Mouse (Mus musculus) erythroblast, embryonic 14.5 days (primary cell): ENCODE results near the gene Slc25a30.

Experiments
- GATA1 ChIP-seq: IDR thresholded peaks from 2 replicates; pipeline ENCODE4 v1.6.1; 2012; ENCODE audit warnings: low read length, inconsistent platforms, mixed read lengths
- TAL1 ChIP-seq: IDR thresholded peaks from 3 replicates; pipeline ENCODE4 v1.6.1; 2012; ENCODE audit warnings: low read length, inconsistent platforms, mixed read lengths

- TF ChIP-seq GATA1 (no peak), TAL1 (no peak)
Observed at GRCm38 (mm10) chr14:75790411-75790996, 3.7 kb upstream of the Slc25a30 start.
